Mouse (Mus musculus) liver, adult 2 months (tissue): ENCODE results near the gene Mkrn2os.

ENCODE experiments used
- CTCF ChIP-seq: fragments of 200-500 bp; IDR thresholded peaks from 2 replicates; pipeline ENCODE4 v1.5.1; 2011; ENCODE audit warnings: low read depth, low read length, control low read depth
- POLR2A ChIP-seq: fragments of 200-500 bp; IDR thresholded peaks from 2 replicates; pipeline ENCODE4 v1.6.1; 2011; ENCODE audit warnings: low read length, control low read depth; ENCODE audit not compliant: insufficient read depth; ENCODE audit errors: extremely low read depth

DNA sequence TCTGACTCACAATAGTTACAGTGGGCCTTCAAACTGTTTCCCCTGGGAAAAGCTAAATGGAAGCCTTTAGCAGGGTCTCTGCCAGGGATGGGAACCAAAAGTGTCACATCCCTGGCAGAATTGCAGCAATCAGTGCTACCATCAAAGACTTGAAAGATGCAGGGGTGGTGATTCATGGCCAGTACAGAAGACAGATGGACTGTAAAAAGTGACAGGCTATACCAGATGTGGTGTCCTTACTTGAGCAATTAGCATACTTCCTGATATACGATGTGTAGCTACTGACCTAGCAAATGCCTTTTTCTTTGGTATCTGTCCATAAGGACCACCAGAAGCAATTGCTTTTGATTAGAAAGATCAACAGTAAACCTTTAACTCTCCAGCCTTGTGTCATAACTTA is 28.6 kb upstream of the Mkrn2os start:
- no peak for TF ChIP-seq CTCF
- no peak for TF ChIP-seq POLR2A
